Mouse (Mus musculus) CH12.LX (cell line): Measurements from ENCODE around the gene Stoml2. TPM values are rescaled to one million over a fixed set of nuclear protein-coding genes. Genes with fewer than 3 reads are reported as not detected.

Experiments
- DNase-seq: peaks from one replicate; pipeline ENCODE4 v3.0.0-alpha.2; 2013; ENCODE audit errors: extremely low read depth
- H3K27ac ChIP-seq: 2 replicates; pipeline ENCODE4 v1.5.1; 2012; ENCODE audit warnings: low read depth, mild to moderate bottlenecking, control low read depth, moderate library complexity; ENCODE audit not compliant: insufficient read depth
- H3K27me3 ChIP-seq: replicated peaks from 2 replicates; pipeline ENCODE3; 2012; ENCODE audit warnings: inconsistent platforms
- H3K36me3 ChIP-seq, 2 experiments: replicated peaks in 1 of 2; 2 replicates each; pipeline versions ENCODE3 to v1.6.1; 2012; ENCODE audit warnings: inconsistent platforms in 1 of 2, low read length in 1 of 2, mild to moderate bottlenecking in 1 of 2, mixed read lengths in 1 of 2, moderate library complexity in 1 of 2; ENCODE audit not compliant: control insufficient read depth in 1 of 2, insufficient read depth in 1 of 2
- H3K4me1 ChIP-seq, 2 experiments: 2 replicates each; pipeline ENCODE4 v1.6.1; 2012; ENCODE audit warnings: inconsistent platforms in 1 of 2, moderate library complexity in 1 of 2; ENCODE audit not compliant: insufficient read depth in 2 of 2, control insufficient read depth in 1 of 2
- H3K4me2 ChIP-seq: 2 replicates; pipeline ENCODE4 v1.6.1; 2012; ENCODE audit warnings: low read depth, mild to moderate bottlenecking, control low read depth; ENCODE audit not compliant: poor library complexity, insufficient read depth, severe bottlenecking
- H3K4me3 ChIP-seq, 3 experiments: fragments of 150-350 bp in 1 of 3; sonication (generic) in 1 of 3; replicated peaks in 1 of 3; 2 replicates each; pipeline versions ENCODE3 to v1.5.1; 2011 to 2012; ENCODE audit warnings: low read depth in 2 of 3, low read length in 2 of 3, mild to moderate bottlenecking in 2 of 3, moderate library complexity in 2 of 3, control low read depth in 1 of 3, improper control_type of control experiment in 1 of 3, inconsistent platforms in 1 of 3, mixed read lengths in 1 of 3; ENCODE audit not compliant: poor library complexity in 1 of 3
- H3K79me2 ChIP-seq: replicated peaks from 2 replicates; pipeline ENCODE4 v1.6.1; 2012; ENCODE audit warnings: mild to moderate bottlenecking, moderate library complexity; ENCODE audit not compliant: control insufficient read depth, poor library complexity, insufficient read depth, severe bottlenecking; ENCODE audit errors: extremely low read depth
- H3K9ac ChIP-seq: 2 replicates; pipeline ENCODE4 v1.6.1; 2012; ENCODE audit warnings: low read depth, mild to moderate bottlenecking, control low read depth, moderate library complexity; ENCODE audit not compliant: insufficient read depth
- H3K9me3 ChIP-seq: replicated peaks from 2 replicates; pipeline ENCODE3; 2012; ENCODE audit warnings: low read length, inconsistent platforms, mixed read lengths
- BHLHE40 ChIP-seq: IDR thresholded peaks from 2 replicates; pipeline ENCODE4 v1.6.1; 2011; ENCODE audit warnings: mild to moderate bottlenecking, low read depth, low read length, improper control_type of control experiment
- CHD1 ChIP-seq: IDR thresholded peaks from 2 replicates; pipeline ENCODE4 v1.6.1; 2012; ENCODE audit warnings: low read depth, low read length, improper control_type of control experiment, inconsistent platforms
- CHD2 ChIP-seq: IDR thresholded peaks from 2 replicates; pipeline ENCODE4 v1.6.1; 2011; ENCODE audit warnings: low read length, improper control_type of control experiment
- CTCF ChIP-seq, 2 experiments: IDR thresholded peaks in 1 of 2; conservative IDR thresholded peaks in 1 of 2; 2 replicates each; pipeline ENCODE4 v1.5.1; 2011 to 2012; ENCODE audit warnings: low read depth in 2 of 2, low read length in 2 of 2, improper control_type of control experiment in 1 of 2, inconsistent platforms in 1 of 2, mild to moderate bottlenecking in 1 of 2, moderate library complexity in 1 of 2
- E2F4 ChIP-seq: IDR thresholded peaks from 2 replicates; pipeline ENCODE4 v1.6.1; 2011; ENCODE audit warnings: low read depth, low read length, improper control_type of control experiment; ENCODE audit not compliant: insufficient replicate concordance
- ELF1 ChIP-seq: IDR thresholded peaks from 2 replicates; pipeline ENCODE4 v1.6.1; 2014; ENCODE audit warnings: low read depth, mild to moderate bottlenecking, inconsistent platforms, low read length, improper control_type of control experiment
- EP300 ChIP-seq: IDR thresholded peaks from 2 replicates; pipeline ENCODE4 v1.6.1; 2011; ENCODE audit warnings: low read length, improper control_type of control experiment
- ETS1 ChIP-seq: conservative IDR thresholded peaks from 2 replicates; pipeline ENCODE4 v1.6.1; 2012; ENCODE audit warnings: low read depth, mild to moderate bottlenecking, inconsistent platforms, low read length, improper control_type of control experiment, moderate library complexity
- GABPA ChIP-seq: IDR thresholded peaks from 2 replicates; pipeline ENCODE4 v1.6.1; 2012; ENCODE audit warnings: low read depth, low read length, improper control_type of control experiment, inconsistent platforms; ENCODE audit not compliant: insufficient replicate concordance
- HCFC1 ChIP-seq: IDR thresholded peaks from 2 replicates; pipeline ENCODE4 v1.6.1; 2012; ENCODE audit warnings: low read depth, mild to moderate bottlenecking, inconsistent platforms, low read length, improper control_type of control experiment
- IRF4 ChIP-seq: IDR thresholded peaks from 2 replicates; pipeline ENCODE4 v1.6.1; 2014; ENCODE audit warnings: low read depth, mild to moderate bottlenecking, inconsistent platforms, low read length, improper control_type of control experiment
- JUN ChIP-seq: IDR thresholded peaks from 2 replicates; pipeline ENCODE4 v1.6.1; 2011; ENCODE audit warnings: low read depth, mild to moderate bottlenecking, low read length, improper control_type of control experiment, moderate library complexity; ENCODE audit not compliant: insufficient read depth
- JUND ChIP-seq: conservative IDR thresholded peaks from 2 replicates; pipeline ENCODE4 v1.6.1; 2011; ENCODE audit warnings: low read depth, low read length, improper control_type of control experiment
- KAT2A ChIP-seq: IDR thresholded peaks from 2 replicates; pipeline ENCODE4 v1.6.1; 2012; ENCODE audit warnings: low read length, improper control_type of control experiment, inconsistent platforms; ENCODE audit not compliant: insufficient replicate concordance
- MAFK ChIP-seq: IDR thresholded peaks from 2 replicates; pipeline ENCODE4 v1.6.1; 2011; ENCODE audit warnings: low read length, improper control_type of control experiment; ENCODE audit not compliant: insufficient replicate concordance
- MAX ChIP-seq: IDR thresholded peaks from 2 replicates; pipeline ENCODE4 v1.6.1; 2011; ENCODE audit warnings: low read length, improper control_type of control experiment
- MAZ ChIP-seq: IDR thresholded peaks from 2 replicates; pipeline ENCODE4 v1.6.1; 2012; ENCODE audit warnings: low read depth, mild to moderate bottlenecking, inconsistent platforms, low read length, improper control_type of control experiment, moderate library complexity
- MEF2A ChIP-seq: IDR thresholded peaks from 2 replicates; pipeline ENCODE4 v1.6.1; 2014; ENCODE audit warnings: low read depth, mild to moderate bottlenecking, inconsistent platforms, low read length, improper control_type of control experiment, borderline replicate concordance
- MXI1 ChIP-seq: IDR thresholded peaks from 2 replicates; pipeline ENCODE4 v1.6.1; 2011; ENCODE audit warnings: mild to moderate bottlenecking, low read depth, low read length, improper control_type of control experiment
- MYC ChIP-seq: IDR thresholded peaks from 2 replicates; pipeline ENCODE4 v1.6.1; 2011; ENCODE audit warnings: low read depth, mild to moderate bottlenecking, improper control_type of control experiment, low read length
- NELFE ChIP-seq: IDR thresholded peaks from 2 replicates; pipeline ENCODE4 v1.6.1; 2011; ENCODE audit warnings: low read depth, low read length, improper control_type of control experiment
- NRF1 ChIP-seq: IDR thresholded peaks from 2 replicates; pipeline ENCODE4 v1.6.1; 2014; ENCODE audit warnings: low read depth, mild to moderate bottlenecking, inconsistent platforms, low read length, improper control_type of control experiment, moderate library complexity
- PAX5 ChIP-seq: IDR thresholded peaks from 2 replicates; pipeline ENCODE4 v1.6.1; 2012; ENCODE audit warnings: low read length, inconsistent platforms, mixed read lengths
- POLR2A ChIP-seq: IDR thresholded peaks from 2 replicates; pipeline ENCODE4 v1.6.1; 2011; ENCODE audit warnings: low read depth, mild to moderate bottlenecking, improper control_type of control experiment, low read length
- POLR2AphosphoS2 ChIP-seq: IDR thresholded peaks from 2 replicates; pipeline ENCODE4 v1.6.1; 2011; ENCODE audit warnings: low read depth, low read length, improper control_type of control experiment
- RAD21 ChIP-seq: IDR thresholded peaks from 2 replicates; pipeline ENCODE4 v1.6.1; 2011; ENCODE audit warnings: low read depth, mild to moderate bottlenecking, low read length, improper control_type of control experiment, moderate library complexity
- RCOR1 ChIP-seq: conservative IDR thresholded peaks from 2 replicates; pipeline ENCODE4 v1.6.1; 2012; ENCODE audit warnings: low read depth, mild to moderate bottlenecking, inconsistent platforms, low read length, improper control_type of control experiment
- SIN3A ChIP-seq: IDR thresholded peaks from 2 replicates; pipeline ENCODE4 v1.6.1; 2012; ENCODE audit warnings: low read length, improper control_type of control experiment, inconsistent platforms
- SMC3 ChIP-seq: IDR thresholded peaks from 2 replicates; pipeline ENCODE4 v1.6.1; 2011; ENCODE audit warnings: low read depth, low read length, improper control_type of control experiment
- TBP ChIP-seq: conservative IDR thresholded peaks from 2 replicates; pipeline ENCODE4 v1.6.1; 2011; ENCODE audit warnings: low read depth, low read length, improper control_type of control experiment
- TCF12 ChIP-seq: IDR thresholded peaks from 2 replicates; pipeline ENCODE4 v1.6.1; 2014; ENCODE audit warnings: low read depth, mild to moderate bottlenecking, inconsistent platforms, low read length, improper control_type of control experiment
- UBTF ChIP-seq: IDR thresholded peaks from 2 replicates; pipeline ENCODE4 v1.6.1; 2012; ENCODE audit warnings: low read depth, mild to moderate bottlenecking, inconsistent platforms, low read length, improper control_type of control experiment, moderate library complexity
- USF1 ChIP-seq: IDR thresholded peaks from 2 replicates; pipeline ENCODE4 v1.6.1; 2014; ENCODE audit warnings: low read depth, mild to moderate bottlenecking, inconsistent platforms, low read length, improper control_type of control experiment
- USF2 ChIP-seq: conservative IDR thresholded peaks from 2 replicates; pipeline ENCODE4 v1.6.1; 2011; ENCODE audit warnings: low read depth, low read length, improper control_type of control experiment
- ZC3H11A ChIP-seq: IDR thresholded peaks from 2 replicates; pipeline ENCODE4 v1.6.1; 2012; ENCODE audit warnings: low read depth, mild to moderate bottlenecking, inconsistent platforms, low read length, improper control_type of control experiment
- ZKSCAN1 ChIP-seq: IDR thresholded peaks from 2 replicates; pipeline ENCODE4 v1.6.1; 2012; ENCODE audit warnings: low read depth, inconsistent platforms, low read length, improper control_type of control experiment, borderline replicate concordance
- ZMIZ1 ChIP-seq: IDR thresholded peaks from 2 replicates; pipeline ENCODE4 v1.6.1; 2012; ENCODE audit warnings: low read depth, mild to moderate bottlenecking, inconsistent platforms, low read length, improper control_type of control experiment
- ZNF384 ChIP-seq: IDR thresholded peaks from 2 replicates; pipeline ENCODE4 v1.6.1; 2012; ENCODE audit warnings: low read depth, low read length, improper control_type of control experiment, inconsistent platforms
- dilution Hi-C: fragments of 300-500 bp; cut with MboI; formaldehyde crosslinking; loops from 2 replicates; pipeline ENCODE4 v1.14.3; 2020; ENCODE audit warnings: low sequenced_read_pairs; ENCODE audit not compliant: extremely low pct_unique_long_range_greater_than_20kb, extremely low pct_ligation_motif_present
- in situ Hi-C: fragments of 300-500 bp; cut with MboI; formaldehyde crosslinking; loops from 3 replicates; pipeline ENCODE4 v1.14.3; 2019; ENCODE audit warnings: low sequenced_read_pairs, low pct_ligation_motif_present, low pct_unique_long_range_greater_than_20kb, mixed read lengths
- polyA plus RNA-seq: library from polyadenylated mRNA; unstranded; fragments of >175 nt; gene quantifications from 2 replicates; pipeline ENCODE4 v1.2.1, GENCODE M21; 2012; ENCODE audit warnings: low read depth; ENCODE audit not compliant: insufficient read length
- total RNA-seq, 2 experiments: library from RNA; depleted of rRNA; stranded (reverse); fragments of 300-350 nt in 1 of 2; fragments of >200 nt in 1 of 2; gene quantifications; 2 replicates each; pipeline ENCODE4 v1.2.3; 2012 to 2014

The Stoml2 gene
- total and polyA plus RNA-seq, 3 experiments = 293 to 330 (median 296) TPM

GRCm38 (mm10) chr4:43047231-43047630 is 15.7 kb upstream of the Stoml2 start:
- H3K4me1 ChIP-seq = peaks cover 12 to 37% of the 10 kb centered on the region in 2 experiments
- no peak for TF ChIP-seq IRF4
- TF ChIP-seq ZC3H11A = no peak
- no peak for TF ChIP-seq KAT2A
- no peak for TF ChIP-seq JUN
- 0 out of 2 replicates have a peak, but pooled peaks have one; percentile 13 for TF ChIP-seq HCFC1
- no peak for TF ChIP-seq MXI1
- no peak for TF ChIP-seq NRF1
- no peak for TF ChIP-seq GABPA
- TF ChIP-seq EP300 = no peak
- TF ChIP-seq USF1 = no peak
- TF ChIP-seq ELF1 = peak; percentile 49
- TF ChIP-seq RCOR1 = no peak
- TF ChIP-seq MAZ = 0 out of 2 replicates have a peak, but pooled peaks have one; percentile 46
- TF ChIP-seq NELFE = peak; percentile 21; the same call in 1 of the 2 replicates
- TF ChIP-seq RAD21 = peak; percentile 87
- TF ChIP-seq TCF12 = no peak
- no peak for TF ChIP-seq ZMIZ1
- TF ChIP-seq USF2 = no peak
- no peak for TF ChIP-seq ZNF384
- no peak for TF ChIP-seq JUND
- TF ChIP-seq SIN3A = no peak
- TF ChIP-seq TBP = no peak
- TF ChIP-seq CHD2 = no peak
- peak; percentile 57 for TF ChIP-seq SMC3
- no peak for TF ChIP-seq ETS1
- no peak for TF ChIP-seq E2F4
- TF ChIP-seq BHLHE40 = peak; percentile 26; the same call in 1 of the 2 replicates
- TF ChIP-seq PAX5 = no peak
- no peak for TF ChIP-seq MAFK
- TF ChIP-seq MEF2A = no peak
- TF ChIP-seq MAX = no peak
- TF ChIP-seq MYC = no peak; the same call in 1 of the 2 replicates
- no peak for TF ChIP-seq CHD1
- TF ChIP-seq POLR2A = no peak
- TF ChIP-seq POLR2AphosphoS2 = no peak
- TF ChIP-seq ZKSCAN1 = no peak
- peak; percentile 71 to 87 for TF ChIP-seq CTCF (conservative IDR thresholded peaks at IDR 0.05 in 1 of 2, IDR thresholded peaks at IDR 0.05 in 1 of 2; ENCODE audit: low read depth in 2 of 2, low read length in 2 of 2)
- no peak for TF ChIP-seq UBTF
- H3K27ac ChIP-seq = no peak overlapping the region
- H3K9me3 ChIP-seq = no peaks in the 10 kb centered on the region
- dilution Hi-C loops = no loop called here
- H3K9ac ChIP-seq = no peak overlapping the region
- H3K79me2 ChIP-seq = no peaks in the 10 kb centered on the region
- H3K4me2 ChIP-seq = peak overlapping the region; percentile 82; the same call in 1 of the 2 replicates
- peak; percentile 87 for DNase-seq
- in situ Hi-C loops = no loop called here
- H3K4me3 ChIP-seq = no peak overlapping the region
- H3K27me3 ChIP-seq = no peaks in the 10 kb centered on the region
- no peaks in the 10 kb centered on the region for H3K36me3 ChIP-seq
